Mouse (Mus musculus) neural tube, embryonic 12.5 days (tissue): ENCODE measurements at regions not wholly inside any gene's neighbourhood (a gene's known extent, or its start where the extent isn't known, plus 50 kb on each side); places are given as distances from the start of the nearest gene placed in this dataset.

Source experiments
- ATAC-seq: fragments of 200-750 bp; cut with Nextera tagmentation; 2 replicates; pipeline ENCODE4 v1.8.0; 2017; ENCODE audit warnings: low read depth, mild to moderate bottlenecking, moderate TSS enrichment, moderate library complexity; ENCODE audit not compliant: low FRiP score
- H3K27ac ChIP-seq: fragments of 300-500 bp; sonication (generic); 2 replicates; pipeline ENCODE4 v1.5.1; 2016
- H3K27me3 ChIP-seq: fragments of 300-500 bp; sonication (generic); replicated peaks from 2 replicates; pipeline ENCODE4 v1.6.1; 2016; ENCODE audit warnings: mild to moderate bottlenecking
- H3K36me3 ChIP-seq: fragments of 300-500 bp; sonication (generic); 2 replicates; pipeline ENCODE4 v1.6.1; 2016; ENCODE audit warnings: mild to moderate bottlenecking
- H3K4me1 ChIP-seq: fragments of 300-500 bp; sonication (generic); 2 replicates; pipeline ENCODE4 v1.6.1; 2016
- H3K4me2 ChIP-seq: fragments of 300-500 bp; sonication (generic); replicated peaks from 2 replicates; pipeline ENCODE4 v1.6.1; 2016; ENCODE audit warnings: mild to moderate bottlenecking
- H3K4me3 ChIP-seq: fragments of 300-500 bp; sonication (generic); 2 replicates; pipeline ENCODE4 v1.5.1; 2016
- H3K9ac ChIP-seq: fragments of 300-500 bp; sonication (generic); 2 replicates; pipeline ENCODE4 v1.6.1; 2016; ENCODE audit warnings: mild to moderate bottlenecking
- H3K9me3 ChIP-seq: fragments of 300-500 bp; sonication (generic); 2 replicates; pipeline ENCODE4 v1.6.1; 2016; ENCODE audit warnings: mild to moderate bottlenecking
- WGBS: fragments of 180-500 bp; shearing (Covaris S2); methylation state at CpG from one replicate; pipeline ENCODE4 v1.1.7; 2016; 5-methylcytosine and 5-hydroxymethylcytosine counted together

DNA sequence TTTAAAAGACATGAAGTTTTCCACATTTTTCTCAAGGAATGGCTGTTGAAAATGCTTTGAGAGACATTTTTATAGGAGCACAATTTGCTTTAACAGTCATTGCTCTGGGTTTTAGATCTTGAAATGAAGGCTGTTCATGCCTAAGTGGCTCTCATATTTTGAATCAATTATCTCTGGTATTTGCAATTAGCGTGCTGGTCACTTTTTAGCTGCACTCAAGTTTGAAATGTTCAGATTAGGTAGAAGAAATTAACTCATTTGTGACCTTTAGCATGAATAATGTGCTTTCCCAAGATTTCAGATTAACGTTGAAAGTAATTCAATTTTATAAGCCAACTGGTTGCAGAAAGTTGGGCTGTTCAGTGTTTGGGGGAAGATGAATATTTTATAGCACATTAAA lies 773.9 kb downstream of the D3Ertd751e start:
- Histone ChIP-seq H3K4me1 (no peaks in the 10 kb centered on the region), H3K4me3 (no peak overlapping the region), H3K27me3 (no peaks in the 10 kb centered on the region), H3K9ac (no peak overlapping the region), H3K27ac (no peak overlapping the region), H3K36me3 (no peaks in the 10 kb centered on the region), H3K4me2 (no peak overlapping the region), H3K9me3 (no peaks in the 10 kb centered on the region)
- 86% methylated on average over 2 of the region's 2 CpGs for WGBS
- ATAC-seq, result no peak

DNA sequence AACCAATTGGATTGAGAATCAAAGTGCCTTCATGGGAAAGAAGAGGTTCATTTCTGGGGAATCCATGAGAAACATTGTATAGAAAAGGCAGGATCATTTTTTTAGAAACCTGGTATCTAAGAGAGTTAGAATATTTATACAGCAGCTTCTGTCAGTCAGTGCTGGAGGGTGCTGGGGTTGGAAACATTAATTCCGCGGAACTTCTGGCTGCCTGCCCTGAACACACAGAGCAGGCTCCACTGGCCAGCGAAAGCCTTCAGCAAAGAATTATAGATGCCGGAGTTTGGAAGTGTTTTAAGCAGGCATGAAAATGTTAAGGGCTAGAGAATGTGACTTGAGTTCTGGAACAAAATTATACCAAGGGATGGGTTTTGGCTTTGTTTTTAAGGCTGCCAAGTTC lies 789.0 kb downstream of the D3Ertd751e start:
- no peaks in the 10 kb centered on the region for H3K9me3 ChIP-seq
- no peak for ATAC-seq
- no peak overlapping the region for H3K4me2 ChIP-seq
- no peaks in the 10 kb centered on the region for H3K4me1 ChIP-seq
- WGBS, result 85% methylated on average over 4 of the region's 4 CpGs
- no peak overlapping the region for H3K9ac ChIP-seq
- H3K27me3 ChIP-seq, result no peaks in the 10 kb centered on the region
- H3K36me3 ChIP-seq, result no peaks in the 10 kb centered on the region
- H3K4me3 ChIP-seq, result no peak overlapping the region
- no peak overlapping the region for H3K27ac ChIP-seq

- no peak overlapping the region for H3K9ac ChIP-seq
- WGBS, result 82% methylated on average over 1 of the region's 1 CpGs
- H3K27me3 ChIP-seq, result no peaks in the 10 kb centered on the region
- ATAC-seq, result no peak
- no peak overlapping the region for H3K4me3 ChIP-seq
- H3K27ac ChIP-seq, result no peak overlapping the region
- no peak overlapping the region for H3K4me2 ChIP-seq
- no peaks in the 10 kb centered on the region for H3K9me3 ChIP-seq
- no peaks in the 10 kb centered on the region for H3K36me3 ChIP-seq
- no peaks in the 10 kb centered on the region for H3K4me1 ChIP-seq
These were observed 824.3 kb downstream of the D3Ertd751e start for GRCm38 (mm10) chr3:42566731-42567130.

DNA sequence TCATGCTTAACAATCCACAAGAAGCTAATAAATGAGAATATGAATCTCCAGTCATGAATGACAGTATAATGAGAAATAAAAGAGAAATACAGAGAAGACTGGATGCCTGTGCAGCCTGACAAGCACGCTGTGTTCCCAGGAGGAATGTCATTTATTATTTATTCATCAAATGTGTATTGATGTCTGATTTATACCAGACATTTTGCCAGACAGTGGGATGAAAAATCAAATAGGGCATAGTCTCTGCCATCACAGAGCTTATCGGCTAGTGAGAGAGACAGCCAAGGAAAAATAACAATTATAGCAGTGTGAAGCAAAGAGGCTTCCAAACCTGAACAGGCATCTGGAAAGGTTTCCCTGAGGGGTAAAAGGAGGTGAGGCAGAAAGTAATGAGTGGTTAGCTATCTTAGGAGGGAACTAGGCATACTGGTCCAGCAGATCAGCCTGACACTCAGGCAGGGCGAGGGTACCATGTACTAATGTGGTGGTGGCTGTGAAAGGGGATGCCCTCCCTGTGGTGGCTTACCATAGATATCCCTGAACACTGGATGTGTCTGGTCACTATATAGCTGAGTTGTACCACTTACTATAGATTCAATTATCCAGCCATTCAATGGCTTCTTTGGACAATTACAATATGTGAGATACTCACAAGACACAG lies 828.1 kb downstream of the D3Ertd751e start:
- ATAC-seq, result peak; percentile 29; the same call in 1 of the 2 replicates
- WGBS, result 75% methylated on average over 3 of the region's 3 CpGs

GRCm38 (mm10) chr3:42571877-42572459 lies 829.6 kb downstream of the D3Ertd751e start:
- no peak for ATAC-seq
- Histone ChIP-seq H3K4me2 (no peak overlapping the region), H3K4me3 (no peak overlapping the region), H3K4me1 (peaks cover 6% of the 10 kb centered on the region), H3K27ac (no peak overlapping the region), H3K9ac (no peak overlapping the region), H3K36me3 (no peaks in the 10 kb centered on the region), H3K27me3 (no peaks in the 10 kb centered on the region), H3K9me3 (no peaks in the 10 kb centered on the region)
- WGBS, result 9% methylated on average over 3 of the region's 3 CpGs

More for the DNA sequence above, 828.1 kb downstream of the D3Ertd751e start:
- no peak overlapping the region for H3K4me2 ChIP-seq
- no peaks in the 10 kb centered on the region for H3K9me3 ChIP-seq
- no peaks in the 10 kb centered on the region for H3K36me3 ChIP-seq
- H3K27ac ChIP-seq, result no peak overlapping the region
- H3K4me1 ChIP-seq, result peaks cover 6% of the 10 kb centered on the region
- no peak overlapping the region for H3K4me3 ChIP-seq
- no peaks in the 10 kb centered on the region for H3K27me3 ChIP-seq
- H3K9ac ChIP-seq, result no peak overlapping the region

DNA sequence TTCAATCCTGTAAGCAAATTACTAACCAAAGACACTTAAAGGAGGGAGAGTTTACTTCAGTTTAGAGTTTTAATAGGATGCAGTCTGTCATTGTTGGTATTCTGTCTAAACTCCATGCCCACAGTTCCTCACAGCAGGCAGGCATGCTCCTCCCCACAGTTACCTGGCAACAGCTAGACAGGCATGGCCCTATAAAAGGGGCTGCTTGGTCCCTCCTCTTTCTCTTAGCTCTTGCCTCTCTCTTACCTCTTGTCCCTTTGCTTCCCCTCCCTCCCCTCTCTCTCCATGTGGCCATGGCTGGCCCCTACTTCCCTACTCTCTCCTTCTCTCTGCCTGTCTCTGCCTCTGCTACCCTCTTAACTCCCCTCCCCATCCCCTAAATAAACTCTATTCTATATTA lies 830.7 kb downstream of the D3Ertd751e start:
- Histone ChIP-seq H3K27me3 (no peaks in the 10 kb centered on the region), H3K4me3 (no peak overlapping the region), H3K9me3 (no peaks in the 10 kb centered on the region), H3K4me2 (no peak overlapping the region), H3K4me1 (peaks cover 6% of the 10 kb centered on the region), H3K36me3 (no peaks in the 10 kb centered on the region), H3K27ac (no peak overlapping the region), H3K9ac (no peak overlapping the region)
- peak; percentile 88 for ATAC-seq

DNA sequence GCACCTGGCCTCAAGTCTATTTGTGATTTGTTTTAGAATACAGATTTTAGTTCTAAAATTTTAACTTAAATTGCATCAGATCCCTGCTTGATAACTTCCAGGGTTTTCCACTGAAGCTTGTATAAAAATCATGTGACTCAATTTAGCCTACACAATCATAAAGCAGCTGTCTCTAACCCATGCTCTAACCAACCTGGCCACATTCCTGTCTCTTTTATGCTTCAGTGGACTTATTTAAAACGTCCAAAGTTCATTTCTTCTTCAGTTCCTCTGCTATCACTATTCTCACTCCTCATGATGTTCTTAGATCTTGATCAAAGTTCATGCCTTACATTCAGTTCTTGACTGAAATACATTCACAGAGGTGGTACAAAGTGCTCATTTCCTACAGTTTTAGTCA lies 839.9 kb downstream of the D3Ertd751e start:
- 22% methylated on average over 1 of the region's 1 CpGs for WGBS
- Histone ChIP-seq H3K4me3 (no peak overlapping the region), H3K4me1 (no peaks in the 10 kb centered on the region), H3K27ac (no peak overlapping the region), H3K36me3 (no peaks in the 10 kb centered on the region), H3K9me3 (no peaks in the 10 kb centered on the region), H3K9ac (no peak overlapping the region), H3K27me3 (no peaks in the 10 kb centered on the region), H3K4me2 (no peak overlapping the region)
- ATAC-seq, result no peak

DNA sequence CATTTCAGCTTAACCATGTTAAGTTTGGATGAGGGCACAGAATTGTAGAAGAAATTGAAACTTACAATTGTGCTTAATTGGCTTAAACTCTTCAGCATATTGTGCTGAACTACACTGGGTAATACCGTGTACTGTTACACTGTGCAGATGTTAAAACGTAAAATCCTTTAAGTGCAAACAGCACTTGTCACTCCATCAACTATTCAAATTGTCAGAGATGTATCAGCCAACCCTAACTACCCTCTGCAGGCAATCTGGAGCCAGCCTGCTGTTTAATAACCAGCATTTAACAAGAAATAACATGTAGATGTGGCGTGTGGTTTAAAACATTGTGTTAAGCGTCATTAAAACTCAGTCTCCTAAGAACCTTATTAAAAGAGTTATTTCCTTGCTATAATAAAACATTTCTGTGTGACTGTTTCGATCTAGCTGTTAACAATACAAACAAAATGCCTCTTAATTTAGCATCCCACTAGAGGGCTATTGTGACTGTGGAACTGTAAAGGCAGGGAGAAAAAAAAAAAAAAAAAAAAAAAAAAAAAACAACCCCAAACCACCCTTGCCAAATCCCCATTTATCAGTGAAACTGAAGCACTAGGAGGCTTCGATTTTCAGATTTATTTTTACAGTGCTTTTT lies 845.0 kb downstream of the D3Ertd751e start:
- H3K9me3 ChIP-seq, result no peaks in the 10 kb centered on the region
- ATAC-seq, result no peak; the same call in 1 of the 2 replicates
- no peaks in the 10 kb centered on the region for H3K4me1 ChIP-seq
- H3K9ac ChIP-seq, result no peak overlapping the region
- 53% methylated on average over 6 of the region's 6 CpGs for WGBS
- no peak overlapping the region for H3K4me2 ChIP-seq
- no peak overlapping the region for H3K4me3 ChIP-seq
- no peaks in the 10 kb centered on the region for H3K27me3 ChIP-seq
- no peaks in the 10 kb centered on the region for H3K36me3 ChIP-seq
- H3K27ac ChIP-seq, result no peak overlapping the region

DNA sequence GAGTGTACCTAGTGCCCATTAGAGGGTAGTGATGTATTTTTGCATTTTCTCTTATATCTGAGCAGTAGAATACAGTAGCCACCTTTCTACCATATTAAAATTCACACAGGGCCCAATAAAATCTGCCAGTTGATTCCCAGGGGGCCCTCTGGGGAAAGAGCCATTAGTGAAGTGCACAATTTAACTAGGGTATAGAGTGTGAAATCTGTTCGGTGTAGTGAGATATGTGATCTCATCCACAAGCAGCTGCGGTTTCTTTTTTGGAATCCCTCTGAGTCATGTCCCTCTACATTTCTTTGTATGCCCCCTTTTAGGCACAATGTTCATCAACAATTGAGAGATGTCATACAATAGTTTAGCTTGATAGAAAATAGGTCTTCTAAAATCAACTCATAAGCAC lies 847.1 kb downstream of the D3Ertd751e start:
- H3K4me1 ChIP-seq, result no peaks in the 10 kb centered on the region
- H3K4me3 ChIP-seq, result no peak overlapping the region
- 77% methylated on average over 2 of the region's 2 CpGs for WGBS
- H3K27me3 ChIP-seq, result no peaks in the 10 kb centered on the region
- H3K27ac ChIP-seq, result no peak overlapping the region
- H3K9ac ChIP-seq, result no peak overlapping the region
- H3K9me3 ChIP-seq, result no peaks in the 10 kb centered on the region
- no peak overlapping the region for H3K4me2 ChIP-seq
- no peak for ATAC-seq
- H3K36me3 ChIP-seq, result no peaks in the 10 kb centered on the region

DNA sequence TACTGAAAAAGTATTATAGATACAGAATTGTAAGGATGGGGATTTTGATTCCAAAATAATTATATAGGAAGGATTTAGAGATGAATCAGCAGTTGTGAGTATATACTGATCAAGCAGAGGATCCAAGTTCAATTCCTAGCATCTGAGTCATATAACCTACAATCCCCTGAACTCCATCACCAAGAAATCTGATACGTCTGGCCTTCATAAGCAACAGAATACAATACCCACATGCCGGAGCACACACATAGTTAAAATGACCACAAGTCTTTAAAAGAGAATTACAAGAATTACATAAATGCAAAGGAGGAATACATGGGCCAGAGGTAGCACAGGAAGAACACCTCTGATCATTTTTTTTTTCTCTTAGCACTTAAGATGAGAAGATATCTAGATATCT lies 847.7 kb downstream of the D3Ertd751e start:
- Histone ChIP-seq H3K9me3 (no peaks in the 10 kb centered on the region), H3K27me3 (no peaks in the 10 kb centered on the region), H3K27ac (no peak overlapping the region), H3K9ac (no peak overlapping the region), H3K4me2 (no peak overlapping the region), H3K36me3 (no peaks in the 10 kb centered on the region), H3K4me1 (no peaks in the 10 kb centered on the region), H3K4me3 (no peak overlapping the region)
- WGBS, result 88% methylated on average over 2 of the region's 2 CpGs
- ATAC-seq, result no peak

DNA sequence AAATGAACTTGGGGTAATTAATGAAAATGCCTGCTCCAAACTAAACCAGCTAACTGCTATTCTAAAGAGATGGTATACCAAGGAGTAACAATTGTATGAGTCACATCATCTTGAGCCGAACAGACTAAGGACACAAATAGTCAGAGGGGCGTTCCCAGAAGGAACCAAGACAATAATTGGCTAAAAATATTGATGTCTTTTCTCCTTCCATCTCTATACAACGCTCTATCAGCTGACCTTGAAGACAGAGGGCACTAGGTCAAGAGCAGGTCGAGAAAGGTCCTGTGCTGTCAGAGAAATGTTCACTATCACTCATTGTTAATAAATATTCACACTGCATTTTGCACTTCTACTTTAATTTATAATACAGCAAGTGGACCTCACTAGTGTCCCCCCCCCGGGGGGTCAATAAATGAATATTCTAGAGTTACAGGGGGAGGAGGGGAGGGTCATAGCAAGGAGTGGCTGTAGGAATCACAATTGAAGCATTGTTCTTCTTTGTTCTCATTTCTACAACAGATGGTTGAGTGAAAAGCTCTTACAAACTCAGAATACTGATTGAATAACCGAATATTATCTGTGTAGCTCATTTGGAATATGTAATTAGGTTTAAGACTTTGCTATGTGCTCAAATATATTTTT lies 851.5 kb downstream of the D3Ertd751e start:
- Histone ChIP-seq H3K36me3 (no peaks in the 10 kb centered on the region), H3K27me3 (no peaks in the 10 kb centered on the region), H3K27ac (no peak overlapping the region), H3K4me1 (no peaks in the 10 kb centered on the region), H3K4me3 (no peak overlapping the region), H3K9ac (no peak overlapping the region), H3K9me3 (no peaks in the 10 kb centered on the region), H3K4me2 (no peak overlapping the region)
- WGBS, result 60% methylated on average over 6 of the region's 6 CpGs
- no peak; the same call in 1 of the 2 replicates for ATAC-seq

DNA sequence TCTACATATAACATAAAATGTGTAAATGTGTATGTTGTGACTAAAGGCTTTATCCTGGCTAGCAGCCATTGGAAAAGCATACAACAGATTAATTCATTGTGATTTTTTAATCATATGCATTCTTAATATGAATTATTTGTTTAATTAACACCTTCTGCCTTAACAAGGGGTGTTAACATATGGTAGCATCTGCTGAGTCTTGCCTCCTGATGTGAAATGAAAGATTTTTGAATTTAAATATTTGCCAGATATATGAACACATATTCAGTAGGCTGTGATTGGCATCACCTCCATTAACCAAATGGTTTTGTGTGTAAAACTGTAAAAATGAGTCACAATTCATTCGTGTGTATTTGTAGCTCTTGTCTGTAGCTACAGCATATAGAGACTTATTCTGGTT lies 854.3 kb downstream of the D3Ertd751e start:
- Histone ChIP-seq H3K36me3 (no peaks in the 10 kb centered on the region), H3K27me3 (no peaks in the 10 kb centered on the region), H3K4me2 (no peak overlapping the region), H3K27ac (no peak overlapping the region), H3K4me3 (no peak overlapping the region), H3K9me3 (no peaks in the 10 kb centered on the region), H3K9ac (no peak overlapping the region), H3K4me1 (no peaks in the 10 kb centered on the region)
- WGBS, result 86% methylated on average over 1 of the region's 1 CpGs
- ATAC-seq, result no peak
